Mouse (Mus musculus): ENCODE data around the gene Wwox. TPM values are rescaled to one million over a fixed set of nuclear protein-coding genes. Genes with fewer than 3 reads are reported as not detected.

The Wwox gene
- polyA plus RNA-seq, 1 experiment: 11.6 TPM

DNA sequence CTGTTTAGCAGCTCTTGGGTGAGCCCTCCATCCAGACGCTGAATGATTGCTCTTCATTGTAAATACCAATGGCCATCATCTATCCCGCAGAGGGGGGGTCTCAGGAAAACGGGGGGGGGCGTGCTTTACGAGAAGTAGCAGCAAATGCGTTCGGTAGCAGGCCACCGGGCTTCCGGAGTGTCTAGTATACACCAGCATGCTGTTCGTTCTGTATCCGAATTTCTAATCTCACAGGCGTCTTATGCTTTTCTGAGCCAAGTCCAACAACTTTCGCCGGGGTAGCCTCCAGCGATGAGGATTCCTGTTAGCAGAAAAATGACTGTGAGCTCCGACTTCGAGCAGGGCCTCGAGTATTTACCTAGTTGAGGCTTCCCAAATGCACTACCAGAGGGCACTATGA lies 719.8 kb downstream of the Wwox start:
- DNase-seq (ENCODE audit: low read depth): no peak

DNA sequence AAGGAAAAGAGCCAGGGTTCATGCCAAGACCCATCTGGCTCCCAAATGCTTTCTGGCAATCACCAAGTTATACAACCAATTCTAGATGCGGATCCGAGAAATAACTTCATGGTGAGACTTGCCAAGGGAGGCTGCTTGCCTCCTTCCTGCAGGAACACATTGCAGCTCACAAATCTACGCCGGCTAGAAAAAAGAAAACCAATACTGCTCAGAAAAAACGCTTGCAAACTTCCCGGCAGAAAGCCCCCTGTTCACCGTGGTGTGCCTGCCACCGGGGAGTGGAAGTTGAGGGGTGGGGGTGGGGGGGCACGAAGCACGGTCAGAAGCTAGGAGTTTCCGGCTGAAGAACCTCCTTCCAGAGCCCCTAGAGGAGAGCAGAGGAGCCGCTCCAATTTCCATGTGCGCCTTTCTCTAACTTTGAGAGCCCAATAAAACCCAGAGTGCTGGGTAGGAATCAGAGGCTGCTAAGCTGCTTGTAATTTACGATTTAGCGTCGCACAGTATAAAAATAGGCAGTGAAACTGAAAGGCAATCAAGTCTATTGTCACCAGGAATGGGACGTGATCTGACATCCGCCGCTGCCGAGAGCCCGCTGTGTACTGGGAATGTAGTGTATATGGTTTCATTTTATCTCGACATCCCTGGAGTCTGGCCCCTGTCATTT lies 720.4 kb downstream of the Wwox start:
- peak; percentile 10 for DNase-seq (ENCODE audit: low read depth)

DNA sequence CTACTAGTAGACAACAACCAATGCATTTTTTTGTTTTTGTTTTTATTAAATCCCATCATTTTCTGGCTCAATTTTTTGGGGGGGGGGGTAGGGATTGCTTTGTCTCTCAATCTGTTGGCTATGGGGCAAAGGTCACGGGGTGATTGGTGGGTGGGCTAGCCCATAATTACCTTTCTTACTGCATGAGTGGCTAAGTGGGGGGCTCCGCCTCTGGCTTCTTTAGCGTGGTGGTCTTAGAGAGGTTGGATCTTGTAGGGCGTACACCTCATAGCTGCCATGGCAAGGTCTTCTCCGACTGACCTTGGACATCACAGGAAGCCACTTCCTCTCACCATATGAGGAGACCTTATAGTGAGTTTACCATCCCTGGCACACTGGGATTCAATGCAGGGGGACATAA lies 721.0 kb downstream of the Wwox start:
- DNase-seq (ENCODE audit: low read depth): no peak

DNA sequence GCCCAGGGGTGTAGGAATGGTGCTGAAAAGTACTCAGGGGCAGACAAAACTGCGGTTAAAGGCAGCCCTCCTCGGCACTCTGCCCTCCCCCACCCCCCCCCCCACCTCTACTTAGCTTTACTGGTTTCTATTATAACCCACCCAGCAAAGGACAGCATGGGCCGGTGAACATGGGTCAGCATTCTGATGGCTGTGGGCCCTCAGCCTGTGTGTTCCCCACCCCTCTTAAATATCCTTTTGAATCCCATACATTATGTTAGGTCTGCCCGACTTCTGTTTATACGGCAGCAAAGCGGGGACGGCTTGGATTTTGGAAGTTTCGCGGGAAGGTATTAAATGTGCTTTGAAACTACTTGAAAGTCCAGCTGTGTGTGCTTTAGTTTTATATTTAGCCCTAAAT lies 722.1 kb downstream of the Wwox start:
- no peak for DNase-seq (ENCODE audit: low read depth)

DNA sequence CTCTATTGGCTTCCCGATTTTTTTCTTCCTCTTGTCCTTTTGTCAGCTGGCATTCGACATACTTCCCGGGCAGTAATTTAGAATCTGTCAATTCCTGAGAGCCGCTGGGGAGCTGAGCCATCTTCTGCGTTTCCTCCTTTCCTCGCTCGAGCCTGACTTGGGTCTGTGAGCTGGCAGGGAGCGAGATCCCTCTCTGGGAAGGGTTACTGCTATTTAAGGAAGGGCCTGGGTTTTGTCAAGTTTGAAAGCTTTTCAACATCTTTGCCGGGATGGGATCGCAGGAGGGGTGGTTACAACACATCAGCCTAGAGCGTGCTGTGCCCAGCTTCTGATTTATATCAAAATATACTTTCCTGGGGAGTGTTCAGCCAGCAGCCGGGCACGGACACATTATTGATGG lies 725.4 kb downstream of the Wwox start:
- no peak for DNase-seq (ENCODE audit: low read depth)

DNA sequence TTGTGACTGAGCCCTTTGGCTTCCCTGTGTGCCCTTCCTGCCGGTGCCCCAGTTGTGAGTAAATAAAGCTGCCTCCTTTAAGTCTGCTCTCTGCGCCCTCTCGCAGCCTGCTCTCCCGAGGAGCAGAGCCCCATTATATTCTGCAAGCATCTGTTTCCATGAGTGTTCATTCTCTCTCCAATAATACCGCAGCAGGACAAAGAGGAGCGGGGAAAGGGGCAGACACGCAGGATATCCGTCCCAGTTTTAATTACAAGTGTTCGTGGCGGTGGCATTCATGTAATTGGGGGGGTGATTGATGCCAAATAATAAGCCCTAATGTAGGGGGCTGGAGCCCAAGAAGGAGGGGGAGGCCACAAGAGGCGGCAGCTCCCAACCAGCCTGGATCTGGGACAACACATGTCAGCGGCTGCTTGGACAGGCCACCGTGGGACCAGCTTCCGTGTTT lies 734.2 kb downstream of the Wwox start:
- DNase-seq (ENCODE audit: low read depth): no peak

DNA sequence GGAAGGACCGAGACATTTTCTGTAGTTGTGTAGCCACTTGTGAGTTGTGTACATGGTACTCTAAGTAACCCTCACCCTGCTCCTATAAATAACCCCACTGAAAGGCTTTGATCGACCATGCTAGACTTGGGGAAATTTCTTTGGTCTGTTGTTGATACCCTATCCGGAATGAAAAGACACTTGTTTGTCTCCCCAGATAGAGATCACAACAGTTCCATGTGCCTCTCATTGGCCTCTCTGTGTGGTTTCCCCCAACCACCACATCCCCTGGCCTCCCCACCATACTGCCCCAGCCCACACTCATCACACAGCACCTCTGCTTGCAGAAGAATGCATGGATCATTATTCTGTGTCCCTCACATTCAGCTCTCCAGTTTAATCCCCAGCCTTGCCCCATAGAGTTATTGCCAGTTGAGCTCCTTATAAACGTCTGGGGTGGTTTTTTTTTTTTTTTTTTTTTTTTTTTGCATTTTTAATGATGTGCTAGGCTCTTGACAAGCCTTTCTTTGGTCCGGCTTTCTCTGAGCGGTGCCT lies 746.0 kb downstream of the Wwox start:
- no peak for DNase-seq (ENCODE audit: low read depth)

DNA sequence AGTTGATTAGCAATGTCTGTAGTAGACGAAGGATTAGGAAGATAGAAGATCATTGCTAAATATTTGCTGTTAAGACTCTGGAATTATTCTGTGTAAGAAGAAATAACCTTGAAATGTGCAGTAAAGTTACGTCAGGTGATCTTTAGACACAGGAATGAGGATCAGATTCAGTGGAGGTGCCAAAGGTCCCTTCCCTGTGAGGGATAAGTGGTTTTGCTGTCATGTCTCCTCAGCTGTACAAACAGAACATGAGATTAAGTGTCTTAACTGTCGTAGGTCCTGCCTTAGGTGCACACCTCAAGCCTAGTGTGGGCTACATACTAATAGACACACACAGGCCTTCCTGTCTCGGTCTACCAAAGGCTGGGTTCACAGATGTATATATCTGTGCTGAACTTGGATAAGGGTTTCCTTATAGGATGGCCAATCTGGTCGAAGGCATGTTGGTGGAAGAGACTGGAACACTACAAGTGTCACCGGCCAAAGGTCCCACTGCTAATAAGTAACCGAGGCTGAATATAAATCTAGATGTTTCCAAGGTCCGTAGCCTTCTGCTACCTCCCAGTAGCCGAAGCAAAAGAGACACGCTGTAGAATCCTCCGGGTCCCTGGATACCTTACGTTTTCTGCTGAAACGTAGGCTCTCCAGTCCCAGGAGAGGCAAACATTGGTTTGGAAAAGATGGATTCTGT lies 746.8 kb downstream of the Wwox start:
- no peak for DNase-seq (ENCODE audit: low read depth)

DNA sequence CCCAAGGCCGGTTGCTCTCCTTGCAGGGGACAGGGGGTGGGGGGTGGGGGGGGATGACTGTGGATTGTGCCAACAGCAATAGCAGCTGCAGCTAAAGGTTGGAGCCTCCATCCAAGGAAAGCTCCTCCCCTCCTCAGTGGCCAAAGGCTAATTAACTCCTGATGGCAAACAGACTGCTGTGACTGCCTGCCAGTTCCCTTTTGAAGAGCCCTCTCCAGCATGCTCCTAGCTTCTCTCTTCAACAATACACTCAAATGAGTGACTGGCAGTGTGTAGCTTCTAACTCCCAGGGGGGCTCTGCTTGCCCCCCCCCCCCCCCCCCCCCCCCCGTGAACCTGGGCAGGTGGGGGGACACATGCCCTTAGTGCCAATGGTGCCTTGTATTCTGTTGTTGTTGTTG lies 747.4 kb downstream of the Wwox start:
- DNase-seq (ENCODE audit: low read depth): no peak

DNA sequence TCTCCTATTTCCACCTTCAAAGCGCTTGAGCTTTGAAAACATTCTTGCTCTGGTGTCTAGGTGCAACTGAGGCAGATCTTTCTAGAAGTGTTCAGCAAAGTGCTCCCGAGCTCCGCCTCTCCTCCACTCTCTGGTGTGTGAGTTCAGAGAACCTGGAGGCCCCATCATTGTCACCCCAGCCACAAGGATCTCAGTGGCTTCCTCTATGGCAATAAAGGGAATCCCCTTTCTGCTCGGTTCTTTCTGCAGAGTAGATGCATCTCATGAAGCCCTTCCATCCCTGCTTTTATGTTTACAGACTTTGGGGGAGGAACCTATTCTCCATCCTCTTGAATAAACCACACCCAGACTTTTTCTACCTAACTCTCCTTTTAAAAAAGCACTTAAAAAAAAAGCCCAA lies 749.0 kb downstream of the Wwox start:
- no peak for DNase-seq (ENCODE audit: low read depth)

DNA sequence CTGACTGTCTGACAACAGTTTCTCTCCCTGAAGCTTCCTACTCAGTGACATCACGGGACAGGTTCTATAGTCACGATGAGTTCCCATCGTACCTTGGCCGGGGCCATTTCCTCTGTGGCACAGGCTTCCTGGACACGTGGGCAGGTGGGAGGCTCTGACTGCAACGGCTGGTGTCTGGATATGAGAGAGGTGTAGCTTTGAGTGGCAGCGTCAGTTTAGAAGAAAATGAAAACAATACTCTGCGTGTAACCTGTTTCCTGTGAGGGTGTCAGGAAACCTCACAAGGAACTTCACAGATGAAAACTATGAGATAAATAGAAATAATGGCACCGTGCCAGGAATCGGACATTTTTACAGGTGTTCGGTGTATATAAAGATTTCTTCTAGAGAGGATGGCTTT lies 750.4 kb downstream of the Wwox start:
- peak; percentile 5 for DNase-seq (ENCODE audit: low read depth)

DNA sequence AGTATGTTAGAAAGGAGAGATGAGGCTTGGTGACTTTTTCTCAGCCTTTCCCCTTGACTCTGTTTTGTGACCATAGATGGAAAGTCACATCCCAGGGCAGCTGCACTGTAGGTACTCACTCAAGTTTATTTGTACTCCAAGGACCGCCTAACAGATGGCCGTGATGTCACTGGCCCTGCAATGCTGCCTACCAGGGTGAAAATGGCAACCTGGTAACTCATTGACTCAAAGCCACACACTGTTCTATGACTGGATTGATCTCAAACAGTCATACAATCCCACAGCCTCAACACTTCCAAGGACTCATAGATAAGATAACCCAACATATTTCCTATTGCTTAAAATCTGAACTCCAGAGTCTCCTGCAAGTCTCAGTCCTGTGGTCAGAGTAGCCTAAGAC lies 754.3 kb downstream of the Wwox start:
- no peak for DNase-seq (ENCODE audit: low read depth)

DNA sequence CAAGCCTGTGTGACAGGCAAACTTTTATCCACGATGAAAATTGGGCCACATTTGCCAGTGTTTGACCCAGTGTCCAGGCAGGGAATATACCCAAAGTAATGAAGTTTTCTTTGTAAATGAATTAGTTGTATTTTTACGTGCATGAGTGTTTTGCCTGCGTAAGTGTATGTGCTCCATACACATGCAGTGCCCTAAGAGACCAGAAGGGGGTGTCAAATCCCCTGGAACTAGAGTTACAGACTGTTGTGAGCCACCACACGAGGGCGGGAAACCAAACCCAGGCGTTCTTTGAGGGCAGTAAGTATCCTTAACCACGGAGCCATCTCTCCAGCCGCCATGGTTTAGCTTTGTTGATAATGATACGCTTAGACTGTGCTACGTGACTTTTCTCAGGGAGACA lies 755.9 kb downstream of the Wwox start:
- DNase-seq (ENCODE audit: low read depth): no peak

DNA sequence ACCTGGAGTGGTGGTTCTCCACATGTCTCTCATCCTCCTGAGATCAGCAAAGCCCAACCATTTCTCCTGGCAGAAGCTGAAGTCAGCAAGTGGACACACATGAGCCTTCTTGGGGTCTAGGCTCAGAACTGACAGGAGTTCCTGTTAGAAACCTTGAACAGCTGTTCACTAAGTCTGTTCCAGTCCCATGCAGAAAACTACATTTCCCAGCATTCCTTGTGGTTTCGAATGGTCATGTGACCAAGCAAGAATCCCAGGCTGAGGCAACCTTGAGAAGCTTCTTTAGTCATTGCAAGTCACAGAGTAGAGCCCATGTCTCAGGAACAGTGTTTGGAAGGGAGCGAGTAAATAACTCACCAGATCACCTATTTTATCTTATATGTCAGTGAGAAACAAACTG lies 757.4 kb downstream of the Wwox start:
- DNase-seq (ENCODE audit: low read depth): no peak

DNA sequence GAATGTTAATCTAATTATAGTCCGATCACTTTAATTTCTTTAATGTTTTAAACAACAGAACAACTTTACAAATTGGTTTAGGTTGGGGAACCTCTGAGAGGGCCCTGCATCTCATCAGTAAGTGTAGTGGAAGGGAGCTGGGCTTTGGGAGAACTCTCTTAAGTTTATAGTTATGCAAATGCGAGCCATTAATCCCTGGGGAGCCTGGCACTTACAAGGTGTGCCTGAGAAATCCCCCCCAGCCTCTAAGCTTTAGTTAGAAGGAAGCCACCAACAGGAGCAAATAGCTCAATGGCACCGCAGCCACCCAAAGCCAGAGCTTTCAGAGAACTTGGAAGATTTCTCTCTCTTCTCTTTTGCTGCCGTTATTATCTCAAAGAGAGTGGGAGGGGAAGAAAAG lies 759.7 kb downstream of the Wwox start:
- no peak for DNase-seq (ENCODE audit: low read depth)

DNA sequence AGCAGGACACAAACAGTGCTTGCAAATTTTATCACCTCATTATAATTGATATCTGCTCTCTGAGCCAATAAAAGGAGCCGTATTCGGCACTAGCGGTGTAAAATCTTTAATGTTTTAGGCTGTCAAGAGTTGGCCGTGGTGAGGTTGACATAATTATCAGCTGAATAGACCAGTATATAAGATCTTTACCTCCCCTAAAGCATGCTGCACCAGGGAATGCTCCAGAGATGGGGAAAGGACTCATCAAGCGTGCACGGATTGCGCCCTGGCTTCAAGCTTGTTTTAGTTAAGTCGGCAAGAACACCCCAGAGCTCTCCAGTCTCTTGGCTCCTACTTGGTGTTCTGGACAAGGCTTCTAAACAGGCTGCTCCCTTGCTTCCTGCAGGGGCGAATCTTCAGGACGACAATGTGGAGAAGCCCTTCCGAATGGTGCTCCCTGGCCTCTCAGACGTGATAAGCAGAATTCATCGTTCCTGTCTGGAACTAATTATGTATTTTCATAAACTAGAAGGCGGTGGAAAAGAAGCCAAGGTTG lies 760.2 kb downstream of the Wwox start:
- DNase-seq (ENCODE audit: low read depth): no peak

DNA sequence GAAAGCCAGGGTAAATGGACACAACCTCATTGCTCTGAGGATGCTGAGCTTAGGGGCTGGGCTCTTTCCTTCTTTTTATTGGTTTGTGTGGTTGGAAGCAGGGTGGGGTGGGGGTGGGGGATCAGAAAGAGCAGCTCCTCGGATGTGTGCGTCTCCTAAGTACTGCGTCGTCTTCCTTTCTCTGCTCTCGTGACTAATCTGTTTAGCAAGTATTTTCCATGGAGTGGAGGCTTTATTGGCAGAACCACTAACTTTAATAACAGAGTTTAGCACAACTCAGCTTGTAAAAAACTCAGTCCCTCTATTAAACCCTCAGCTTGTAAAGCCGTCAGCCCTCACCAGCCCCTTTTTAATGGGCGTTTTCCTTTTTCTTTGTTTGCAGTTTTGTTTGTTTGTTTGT lies 762.3 kb downstream of the Wwox start:
- DNase-seq (ENCODE audit: low read depth): no peak

DNA sequence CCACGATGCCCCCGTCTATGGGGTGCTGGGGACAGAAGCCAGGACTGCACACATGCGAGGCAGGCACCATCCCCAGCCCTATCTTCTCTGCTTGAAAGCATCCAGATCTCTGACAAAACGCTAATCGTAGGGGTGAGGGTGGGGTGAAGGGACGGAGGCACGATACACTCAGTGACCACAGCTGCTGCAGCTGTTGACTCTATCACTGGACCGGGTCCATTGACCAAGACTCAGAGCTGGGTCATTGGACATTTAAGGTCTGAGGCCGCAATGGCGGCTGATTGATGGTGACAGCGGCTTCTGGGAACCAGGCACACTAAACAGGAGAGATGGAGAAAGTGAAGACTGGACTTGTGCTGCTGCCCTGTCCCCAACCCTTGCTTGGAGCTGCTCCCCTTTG lies 768.0 kb downstream of the Wwox start:
- no peak for DNase-seq (ENCODE audit: low read depth)

DNA sequence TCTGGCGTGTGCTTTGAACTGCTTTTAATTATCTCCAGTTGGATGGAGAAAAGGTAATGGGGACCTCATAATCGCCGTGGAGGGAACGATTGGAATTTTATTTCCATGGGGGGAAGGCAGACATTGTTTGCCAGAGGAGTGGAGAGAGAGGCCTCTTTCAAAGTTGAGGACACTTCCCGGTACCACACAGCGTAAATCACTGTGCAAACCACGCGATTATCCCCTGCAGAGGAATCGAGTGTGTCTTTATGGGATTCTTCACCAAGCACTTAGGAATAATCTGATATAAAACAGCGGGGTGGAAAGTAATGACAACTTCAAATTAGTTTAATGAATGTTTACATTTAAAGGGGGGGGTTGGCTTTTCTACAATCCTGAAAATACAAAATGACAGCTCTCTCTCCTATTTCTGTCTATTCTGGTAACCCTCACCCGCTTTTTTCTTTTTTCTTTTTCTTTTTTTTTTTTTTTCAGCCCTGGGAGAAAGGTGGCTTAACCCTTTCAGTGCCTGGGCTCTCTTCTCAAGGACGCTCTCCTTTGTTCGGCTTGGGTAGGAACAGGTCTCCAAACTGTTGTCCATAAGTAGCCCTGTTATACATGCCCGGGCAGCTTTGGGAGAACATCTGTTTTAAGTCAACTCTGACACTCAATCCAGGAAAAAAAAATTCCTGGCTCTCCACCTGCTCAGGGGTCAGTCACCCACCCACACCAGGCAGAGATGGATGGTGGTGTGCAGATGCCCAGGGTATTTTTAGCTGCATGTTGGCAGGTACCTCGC lies 769.1 kb downstream of the Wwox start:
- DNase-seq (ENCODE audit: low read depth): no peak

DNA sequence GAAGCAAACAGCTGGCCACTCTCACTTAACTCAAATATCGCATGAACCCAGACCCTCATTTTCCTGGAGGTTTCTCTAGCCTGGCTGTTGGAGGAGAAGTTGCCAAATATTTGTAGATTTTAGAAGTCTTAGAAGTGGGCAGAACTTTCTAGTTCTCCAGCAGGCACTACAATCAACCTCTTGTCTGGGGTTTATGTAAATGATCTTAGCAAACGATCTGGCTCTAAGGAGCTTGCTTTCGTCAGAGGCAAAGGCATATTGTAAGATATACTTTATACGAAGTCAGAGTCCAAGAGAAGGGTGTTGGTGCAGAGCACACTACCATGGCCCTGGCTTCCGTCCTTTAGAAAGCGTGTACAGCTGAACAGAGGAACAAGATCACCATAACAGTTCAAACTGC lies 770.6 kb downstream of the Wwox start:
- no peak for DNase-seq (ENCODE audit: low read depth)

DNA sequence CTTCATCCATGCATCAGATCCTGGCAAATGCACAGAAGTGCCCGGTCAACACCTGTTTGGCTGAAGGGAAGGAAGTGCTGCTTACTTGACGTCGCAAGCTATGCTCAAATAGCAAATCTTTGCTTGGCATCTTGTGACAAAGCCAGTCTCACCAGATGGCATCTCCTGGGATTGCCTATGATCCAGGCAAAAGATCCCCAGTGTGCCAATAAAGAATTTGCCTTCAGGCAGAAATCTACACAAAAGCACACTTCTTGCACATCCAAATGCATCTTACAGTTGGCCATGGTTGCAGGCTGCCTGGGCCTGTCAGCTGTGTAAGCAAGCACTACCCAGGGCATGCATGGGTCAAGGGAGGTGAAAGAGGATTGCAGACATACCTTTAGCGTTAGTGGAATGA lies 773.7 kb downstream of the Wwox start:
- DNase-seq (ENCODE audit: low read depth): no peak

DNA sequence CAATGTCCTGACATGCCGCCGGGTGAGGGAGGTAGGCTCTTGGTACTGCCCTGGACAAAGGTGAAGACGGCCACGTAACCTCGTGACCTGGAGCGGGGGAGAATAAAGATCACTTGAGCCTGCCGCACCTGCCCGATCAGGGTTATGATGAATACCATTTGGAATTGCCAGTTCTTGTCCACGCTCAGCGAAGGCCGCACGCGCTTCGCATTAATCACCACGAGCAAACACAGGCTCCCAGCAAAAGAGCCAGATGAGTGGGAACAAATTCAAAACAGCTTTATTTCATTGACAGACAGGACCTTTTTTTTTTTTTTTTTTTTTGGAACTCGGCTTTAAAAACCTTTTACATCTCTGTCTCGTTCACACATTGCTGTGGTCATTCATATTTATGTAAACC lies 775.4 kb downstream of the Wwox start:
- no peak for DNase-seq (ENCODE audit: low read depth)

DNA sequence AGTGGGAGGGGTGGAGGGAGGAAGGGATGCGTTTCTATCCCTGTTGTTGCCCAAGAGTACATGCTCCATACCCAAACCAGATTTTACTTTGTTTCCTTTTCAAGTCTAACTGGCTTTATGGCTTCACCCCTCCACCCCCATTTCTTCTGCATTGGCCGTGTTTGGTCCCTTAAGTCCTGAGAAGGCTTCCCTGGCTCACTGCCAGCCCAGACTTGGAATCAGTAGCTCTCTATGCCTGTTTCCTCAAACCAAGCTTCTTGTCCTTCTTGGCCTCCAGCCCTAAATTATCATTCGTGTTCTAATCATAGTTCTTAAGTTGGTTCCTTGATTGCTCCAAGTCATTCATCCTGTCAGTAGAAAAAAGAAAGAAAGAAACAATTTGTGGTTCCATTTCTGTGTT lies 777.3 kb downstream of the Wwox start:
- no peak for DNase-seq (ENCODE audit: low read depth)

Measured in gonadal fat pad, adult 2 months (tissue).